Mouse (Mus musculus) midbrain, embryonic 15.5 days (tissue): Measurements from ENCODE around the gene Itprid2. TPM values are rescaled to one million over a fixed set of nuclear protein-coding genes. Genes with fewer than 3 reads are reported as not detected.
"Not testable (repeated sequence)": the region's sequence is repeated elsewhere in the genome, so short reads cannot be mapped to it uniquely, and the experiment has no call there.

Experiments used
- ATAC-seq: fragments of 200-750 bp; cut with Nextera tagmentation; replicated peaks from 2 replicates; pipeline ENCODE4 v1.8.0; 2017; ENCODE audit warnings: moderate TSS enrichment
- H3K27ac ChIP-seq: fragments of 300-500 bp; sonication (generic); 2 replicates; pipeline ENCODE4 v1.5.1; 2015; ENCODE audit warnings: mild to moderate bottlenecking, inconsistent platforms
- H3K27me3 ChIP-seq: fragments of 300-500 bp; sonication (generic); replicated peaks from 2 replicates; pipeline ENCODE4 v1.6.1; 2015; ENCODE audit warnings: inconsistent platforms
- H3K36me3 ChIP-seq: fragments of 300-500 bp; sonication (generic); replicated peaks from 2 replicates; pipeline ENCODE4 v1.6.1; 2015; ENCODE audit warnings: inconsistent platforms
- H3K4me1 ChIP-seq: fragments of 300-500 bp; sonication (generic); 2 replicates; pipeline ENCODE4 v1.6.1; 2015; ENCODE audit warnings: inconsistent platforms
- H3K4me2 ChIP-seq: fragments of 300-500 bp; sonication (generic); 2 replicates; pipeline ENCODE4 v1.6.1; 2015; ENCODE audit warnings: inconsistent platforms, mild to moderate bottlenecking, moderate library complexity
- H3K4me3 ChIP-seq: fragments of 300-500 bp; sonication (generic); 2 replicates; pipeline ENCODE4 v1.5.1; 2015; ENCODE audit warnings: mild to moderate bottlenecking, inconsistent platforms
- H3K9ac ChIP-seq: fragments of 300-500 bp; sonication (generic); 2 replicates; pipeline ENCODE4 v1.6.1; 2015; ENCODE audit warnings: mild to moderate bottlenecking, inconsistent platforms
- H3K9me3 ChIP-seq: fragments of 300-500 bp; sonication (generic); 2 replicates; pipeline ENCODE4 v1.6.1; 2016; ENCODE audit warnings: inconsistent platforms
- WGBS: fragments of 180-500 bp; shearing (Covaris S2); methylation state at CpG from one replicate; pipeline ENCODE4 v1.1.7; 2015; ENCODE audit warnings: mixed read lengths; 5-methylcytosine and 5-hydroxymethylcytosine counted together
- polyA plus RNA-seq: library from polyadenylated mRNA; unstranded; fragments of >200 nt; fragmentation: Nextera tagmentation; extraction: Ambion mirVana; gene quantifications from 2 replicates; pipeline ENCODE4 v1.2.1, GENCODE M21; 2015

Itprid2 gene
- polyA plus RNA-seq: 4.0 and 4.3 TPM in 2 replicates

GRCm38 (mm10) chr2:79634528-79635400 lies at the start of gene Itprid2:
Gene Itprid2 (plus strand): TSS chr2:79635352.
- WGBS: 3% methylated on average over 41 of the region's 46 CpGs

GRCm38 (mm10) chr2:79596177-79596576 lies 39.0 kb upstream of the Itprid2 start:
- no peaks in the 10 kb centered on the region for H3K4me1 ChIP-seq
- no peaks in the 10 kb centered on the region for H3K9me3 ChIP-seq
- no peaks in the 10 kb centered on the region for H3K36me3 ChIP-seq
- H3K27me3 ChIP-seq: no peaks in the 10 kb centered on the region
- H3K9ac ChIP-seq: no peak overlapping the region
- ATAC-seq: no peak
- H3K4me2 ChIP-seq: no peak overlapping the region
- H3K27ac ChIP-seq: no peak overlapping the region
- no peak overlapping the region for H3K4me3 ChIP-seq
- whole genome bisulfite sequencing: 82% methylated on average over 2 of the region's 2 CpGs

More at GRCm38 (mm10) chr2:79634528-79635400, at the start of gene Itprid2:
- no peaks in the 10 kb centered on the region for H3K27me3 ChIP-seq
- peaks cover 9% of the 10 kb centered on the region for H3K4me1 ChIP-seq
- peak; percentile 99 for ATAC-seq
- H3K27ac ChIP-seq: peak within 1 kb of the TSS; percentile 77
- peak within 1 kb of the TSS; percentile 62 for H3K9ac ChIP-seq
- H3K4me3 ChIP-seq: peak within 1 kb of the TSS; percentile 89
- peak within 1 kb of the TSS; percentile 95 for H3K4me2 ChIP-seq
- H3K9me3 ChIP-seq: no peaks in the 10 kb centered on the region
- H3K36me3 ChIP-seq: no peaks in the 10 kb centered on the region

- Histone ChIP-seq H3K27me3 (no peaks in the 10 kb centered on the region), H3K4me3 (no peak overlapping the region), H3K36me3 (no peaks in the 10 kb centered on the region), H3K9me3 (no peaks in the 10 kb centered on the region), H3K4me1 (peaks cover 6% of the 10 kb centered on the region; the same call in 1 of the 2 replicates), H3K27ac (no peak overlapping the region), H3K4me2 (no peak overlapping the region), H3K9ac (no peak overlapping the region)
- no peak for ATAC-seq
Measured at GRCm38 (mm10) chr2:79597090-79597489, 38.1 kb upstream of the Itprid2 start.

- H3K27me3 ChIP-seq, H3K9me3 ChIP-seq, H3K4me1 ChIP-seq, H3K9ac ChIP-seq, H3K36me3 ChIP-seq, H3K27ac ChIP-seq, H3K4me3 ChIP-seq, ATAC-seq, H3K4me2 ChIP-seq: not testable (repeated sequence)
- 57% methylated on average over 2 of the region's 2 CpGs for WGBS
Measured at GRCm38 (mm10) chr2:79601109-79601508, 34.0 kb upstream of the Itprid2 start.

- Histone ChIP-seq H3K4me2 (no peak overlapping the region), H3K27ac (0 out of 2 replicates have a peak overlapping the region, but pooled peaks have one; percentile 24), H3K27me3 (no peaks in the 10 kb centered on the region), H3K9me3 (no peaks in the 10 kb centered on the region), H3K36me3 (no peaks in the 10 kb centered on the region), H3K4me1 (peaks cover 6% of the 10 kb centered on the region; the same call in 1 of the 2 replicates), H3K9ac (no peak overlapping the region), H3K4me3 (no peak overlapping the region)
- WGBS: 23% methylated on average over 4 of the region's 4 CpGs
- 0 out of 2 replicates have a peak, but pooled peaks have one; percentile 62 for ATAC-seq
Measured at GRCm38 (mm10) chr2:79601691-79602116, 33.4 kb upstream of the Itprid2 start.

GRCm38 (mm10) chr2:79602306-79602705 lies 32.8 kb upstream of the Itprid2 start:
- Histone ChIP-seq H3K4me3 (no peak overlapping the region), H3K9ac (no peak overlapping the region), H3K27me3 (no peaks in the 10 kb centered on the region), H3K9me3 (no peaks in the 10 kb centered on the region), H3K27ac (0 out of 2 replicates have a peak overlapping the region, but pooled peaks have one; percentile 24), H3K4me1 (peaks cover 6% of the 10 kb centered on the region; the same call in 1 of the 2 replicates), H3K4me2 (no peak overlapping the region), H3K36me3 (no peaks in the 10 kb centered on the region)
- WGBS: 60% methylated on average over 6 of the region's 6 CpGs
- ATAC-seq: no peak

- Histone ChIP-seq H3K4me3 (no peak overlapping the region), H3K36me3 (no peaks in the 10 kb centered on the region), H3K27ac (no peak overlapping the region), H3K27me3 (no peaks in the 10 kb centered on the region), H3K4me2 (no peak overlapping the region), H3K9ac (no peak overlapping the region), H3K9me3 (no peaks in the 10 kb centered on the region), H3K4me1 (peaks cover 6% of the 10 kb centered on the region; the same call in 1 of the 2 replicates)
- WGBS: 87% methylated on average over 4 of the region's 4 CpGs
- ATAC-seq: no peak
Measured at GRCm38 (mm10) chr2:79603363-79603762, 31.8 kb upstream of the Itprid2 start.

GRCm38 (mm10) chr2:79606033-79606432 lies 29.1 kb upstream of the Itprid2 start:
- no peaks in the 10 kb centered on the region for H3K36me3 ChIP-seq
- H3K9me3 ChIP-seq: no peaks in the 10 kb centered on the region
- H3K9ac ChIP-seq: no peak overlapping the region
- ATAC-seq: no peak
- H3K4me3 ChIP-seq: no peak overlapping the region
- peaks cover 6% of the 10 kb centered on the region; the same call in 1 of the 2 replicates for H3K4me1 ChIP-seq
- 88% methylated on average over 2 of the region's 2 CpGs for WGBS
- no peaks in the 10 kb centered on the region for H3K27me3 ChIP-seq
- H3K27ac ChIP-seq: no peak overlapping the region
- H3K4me2 ChIP-seq: no peak overlapping the region

GRCm38 (mm10) chr2:79607181-79607580 lies 28.0 kb upstream of the Itprid2 start:
- H3K9ac ChIP-seq: no peak overlapping the region
- no peak overlapping the region for H3K4me3 ChIP-seq
- no peaks in the 10 kb centered on the region for H3K9me3 ChIP-seq
- no peaks in the 10 kb centered on the region for H3K27me3 ChIP-seq
- no peaks in the 10 kb centered on the region for H3K36me3 ChIP-seq
- ATAC-seq: no peak
- H3K27ac ChIP-seq: no peak overlapping the region
- WGBS: 84% methylated on average over 2 of the region's 2 CpGs
- H3K4me1 ChIP-seq: no peaks in the 10 kb centered on the region
- no peak overlapping the region for H3K4me2 ChIP-seq

GRCm38 (mm10) chr2:79608301-79609074 lies 26.7 kb upstream of the Itprid2 start:
- no peaks in the 10 kb centered on the region for H3K9me3 ChIP-seq
- ATAC-seq: no peak
- no peaks in the 10 kb centered on the region for H3K4me1 ChIP-seq
- H3K4me3 ChIP-seq: no peak overlapping the region
- H3K27me3 ChIP-seq: no peaks in the 10 kb centered on the region
- no peak overlapping the region for H3K9ac ChIP-seq
- WGBS: 74% methylated on average over 8 of the region's 8 CpGs
- no peak overlapping the region for H3K27ac ChIP-seq
- H3K4me2 ChIP-seq: no peak overlapping the region
- no peaks in the 10 kb centered on the region for H3K36me3 ChIP-seq

GRCm38 (mm10) chr2:79610894-79611293 lies 24.3 kb upstream of the Itprid2 start:
- Histone ChIP-seq H3K9me3 (no peaks in the 10 kb centered on the region), H3K4me3 (no peak overlapping the region), H3K27ac (no peak overlapping the region), H3K4me2 (no peak overlapping the region), H3K27me3 (no peaks in the 10 kb centered on the region), H3K4me1 (no peaks in the 10 kb centered on the region), H3K9ac (no peak overlapping the region), H3K36me3 (no peaks in the 10 kb centered on the region)
- ATAC-seq: no peak
- 70% methylated on average over 3 of the region's 3 CpGs for WGBS

- Histone ChIP-seq H3K4me2 (no peak overlapping the region), H3K4me3 (no peak overlapping the region), H3K27me3 (no peaks in the 10 kb centered on the region), H3K9me3 (no peaks in the 10 kb centered on the region), H3K36me3 (no peaks in the 10 kb centered on the region), H3K9ac (no peak overlapping the region), H3K27ac (no peak overlapping the region), H3K4me1 (no peaks in the 10 kb centered on the region)
- WGBS: 90% methylated on average over 2 of the region's 2 CpGs
- ATAC-seq: no peak
Measured at GRCm38 (mm10) chr2:79618145-79618544, 17.0 kb upstream of the Itprid2 start.
